8 mouse cellular contexts compared by ENCODE assay signal in the genomic region with DNA sequence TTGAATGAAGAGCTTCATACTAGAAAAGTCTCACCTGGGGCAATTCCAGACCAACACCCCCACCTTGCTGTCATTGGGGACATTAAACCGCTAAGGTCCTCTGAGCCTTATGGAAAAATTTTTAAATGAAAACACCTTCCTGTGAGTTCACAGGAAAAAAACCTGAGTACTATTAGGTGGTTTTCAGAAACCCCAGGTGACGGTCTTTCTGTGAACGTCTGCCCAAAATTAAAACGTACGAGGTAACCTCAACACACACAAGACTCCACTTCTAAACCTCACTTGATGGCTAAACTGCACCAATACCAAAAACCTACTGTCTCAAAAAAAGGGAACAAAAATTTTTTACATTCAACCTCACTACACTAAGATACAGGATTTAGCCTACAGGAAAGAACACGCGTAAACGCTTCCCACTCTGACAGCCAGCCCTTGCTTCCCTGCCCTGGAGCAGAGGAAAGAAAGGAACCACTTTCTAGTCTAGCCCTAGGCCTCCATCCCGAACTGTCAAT. TPM values are rescaled to one million over a fixed set of nuclear protein-coding genes. Genes with fewer than 3 reads are reported as not detected.
DNase-seq lines count a peak whose midpoint lies in the region; ATAC-seq and TF ChIP-seq lines count a peak whose summit lies in the region.

No protein-coding gene starts in this region.

- peaks cover 36% of the 10 kb centered on the region; the same call in 1 of the 2 replicates for H3K4me1 ChIP-seq in kidney, adult 2 months (ENCODE audit: control insufficient read depth, insufficient read depth, low read length)
- peaks cover 3% of the 10 kb centered on the region for H3K4me1 ChIP-seq in bone marrow, adult 2 months (ENCODE audit: control insufficient read depth, insufficient read depth, low read length)
- H3K4me1 ChIP-seq in hindbrain, embryonic 14.5 days (replicated peaks; ENCODE audit: control insufficient read depth, insufficient read depth, low read length) = peaks cover 52% of the 10 kb centered on the region
- H3K4me1 ChIP-seq in midbrain, embryonic 15.5 days = peaks cover 47% of the 10 kb centered on the region

- no peak for TF ChIP-seq POLR2A in kidney, adult 2 months (IDR thresholded peaks at IDR 0.05; ENCODE audit: low read depth, low read length)
- TF ChIP-seq POLR2A in bone marrow, adult 2 months (IDR thresholded peaks at IDR 0.05; ENCODE audit: borderline replicate concordance, control insufficient read depth, low read depth, low read length) = no peak

- WGBS in kidney, adult 2 months = 5% methylated on average over 9 of the region's 9 CpGs
- 3% methylated on average over 9 of the region's 9 CpGs for WGBS in bone marrow, adult 2 months
- whole genome bisulfite sequencing in hindbrain, embryonic 14.5 days = 1% methylated on average over 9 of the region's 9 CpGs
- 1% methylated on average over 9 of the region's 9 CpGs for WGBS in midbrain, embryonic 15.5 days

- no peak overlapping the region for H3K27ac ChIP-seq in kidney, adult 2 months (ENCODE audit: insufficient read depth, low read depth, low read length)
- peak overlapping the region; percentile 94 for H3K27ac ChIP-seq in bone marrow, adult 2 months (ENCODE audit: control insufficient read depth, insufficient read depth, low read depth, low read length, poor library complexity)
- peak overlapping the region; percentile 98; the same call in 1 of the 2 replicates for H3K27ac ChIP-seq in hindbrain, embryonic 14.5 days
- peak overlapping the region; percentile 96; the same call in 1 of the 2 replicates for H3K27ac ChIP-seq in midbrain, embryonic 15.5 days

- H3K9me3 ChIP-seq in hindbrain, embryonic 14.5 days (ENCODE audit: control insufficient read depth, low read length) = no peaks in the 10 kb centered on the region
- no peaks in the 10 kb centered on the region for H3K9me3 ChIP-seq in midbrain, embryonic 15.5 days

- no peak for DNase-seq in kidney, adult 2 months
- DNase-seq in kidney, postnatal 14 days = no peak
- no peak for DNase-seq in hindbrain, embryonic 14.5 days (ENCODE audit: low spot score)
- no peak for DNase-seq in layer of hippocampus, adult 18-20 months (ENCODE audit: low spot score in 2 of 2)
- no peak for DNase-seq in thymus, postnatal 10 days (ENCODE audit: low spot score in 2 of 2)
- no peak for DNase-seq in adrenal gland, postnatal 25 days

- peak overlapping the region; percentile 90 for H3K9ac ChIP-seq in hindbrain, embryonic 14.5 days
- H3K9ac ChIP-seq in midbrain, embryonic 15.5 days = peak overlapping the region; percentile 79

- no peak for ATAC-seq in hindbrain, embryonic 14.5 days (ENCODE audit: low FRiP score)
- no peak for ATAC-seq in midbrain, embryonic 15.5 days (replicated peaks)

- TF ChIP-seq CTCF in kidney, adult 2 months (conservative IDR thresholded peaks at IDR 0.05; ENCODE audit: insufficient read depth, insufficient read length, low read depth, low read length) = no peak
- no peak for TF ChIP-seq CTCF in bone marrow, adult 2 months (IDR thresholded peaks at IDR 0.05; ENCODE audit: control insufficient read depth, insufficient read depth, low read length)

- peak overlapping the region; percentile 87 for H3K4me3 ChIP-seq in kidney, adult 2 months (ENCODE audit: insufficient read depth, low read depth, low read length)
- peak overlapping the region; percentile 94 for H3K4me3 ChIP-seq in bone marrow, adult 2 months (replicated peaks; ENCODE audit: control insufficient read depth, low read depth, low read length)
- peak overlapping the region; percentile 94 for H3K4me3 ChIP-seq in hindbrain, embryonic 14.5 days (replicated peaks; ENCODE audit: low read length)
- peak overlapping the region; percentile 82 for H3K4me3 ChIP-seq in midbrain, embryonic 15.5 days

- H3K4me2 ChIP-seq in hindbrain, embryonic 14.5 days (replicated peaks) = peak overlapping the region; percentile 96
- peak overlapping the region; percentile 90 for H3K4me2 ChIP-seq in midbrain, embryonic 15.5 days

- H3K36me3 ChIP-seq in kidney, adult 2 months (ENCODE audit: control insufficient read depth, insufficient read depth, low read length) = no peaks in the 10 kb centered on the region
- no peaks in the 10 kb centered on the region; the same call in 1 of the 2 replicates for H3K36me3 ChIP-seq in hindbrain, embryonic 14.5 days (replicated peaks; ENCODE audit: control insufficient read depth, insufficient read depth)
- H3K36me3 ChIP-seq in midbrain, embryonic 15.5 days (replicated peaks) = no peaks in the 10 kb centered on the region

- H3K27me3 ChIP-seq in kidney, adult 2 months (replicated peaks; ENCODE audit: control insufficient read depth, insufficient read depth, low read length) = no peaks in the 10 kb centered on the region
- no peaks in the 10 kb centered on the region for H3K27me3 ChIP-seq in hindbrain, embryonic 14.5 days (ENCODE audit: control insufficient read depth, insufficient read depth, low read length)
- no peaks in the 10 kb centered on the region for H3K27me3 ChIP-seq in midbrain, embryonic 15.5 days (replicated peaks)

RNA-seq across cellular contexts. Expression of a gene that starts 0.6 kb away (rescaled TPM):
- 47.9 and 51.6 TPM in 2 replicates for polyA plus RNA-seq in kidney, adult 2 months (2012; rRNA removed)
- polyA plus RNA-seq in bone marrow, adult 2 months (2011; ENCODE audit: insufficient read depth, insufficient read length, low replicate concordance, missing spikeins) = 41.3 and 66.4 TPM in 2 replicates
- 73.3 and 86.6 TPM in 2 replicates for polyA plus RNA-seq in hindbrain, embryonic 14.5 days (2014; fragmentation: Nextera tagmentation; extraction: Ambion mirVana)
- polyA plus RNA-seq in midbrain, embryonic 15.5 days (2015; fragmentation: Nextera tagmentation; extraction: Ambion mirVana) = 72.0 and 73.1 TPM in 2 replicates
- total RNA-seq in layer of hippocampus, adult 18-20 months (2021) = 10 to 100 TPM; 85.0 to 92.9 TPM
- total RNA-seq in adrenal gland, postnatal 25 days (2021) = 84.4 and 102 TPM in 2 replicates

RNA-seq across cellular contexts. Expression of a gene that starts 1.5 kb away (rescaled TPM):
- polyA plus RNA-seq in kidney, adult 2 months (2012; rRNA removed) = 15.8 and 16.7 TPM in 2 replicates
- 7.6 and 8.8 TPM in 2 replicates for polyA plus RNA-seq in bone marrow, adult 2 months (2011; ENCODE audit: insufficient read depth, insufficient read length, low replicate concordance, missing spikeins)
- polyA plus RNA-seq in hindbrain, embryonic 14.5 days (2014; fragmentation: Nextera tagmentation; extraction: Ambion mirVana) = 8.9 and 9.3 TPM in 2 replicates
- polyA plus RNA-seq in midbrain, embryonic 15.5 days (2015; fragmentation: Nextera tagmentation; extraction: Ambion mirVana) = 7.2 and 7.6 TPM in 2 replicates
- total RNA-seq in layer of hippocampus, adult 18-20 months (2021) = 10 to 100 TPM; 51.0 to 52.1 TPM
- total RNA-seq in adrenal gland, postnatal 25 days (2021) = 23.4 and 25.4 TPM in 2 replicates
